Mouse (Mus musculus): ENCODE measurements around the gene Slc2a5.

GRCm38 (mm10) chr4:150126373-150126772 is 7.3 kb downstream of the Slc2a5 start:
- TF ChIP-seq CTCF (IDR thresholded peaks at IDR 0.05; ENCODE audit: low read depth) = no peak
- no peak for TF ChIP-seq EP300 (IDR thresholded peaks at IDR 0.05; ENCODE audit: low read depth)

Data from liver, embryonic 14.5 days (tissue).